Mouse (Mus musculus): ENCODE measurements at regions not wholly inside any gene's neighbourhood (a gene's known extent, or its start where the extent isn't known, plus 50 kb on each side); places are given as distances from the start of the nearest gene placed in this dataset.

DNA sequence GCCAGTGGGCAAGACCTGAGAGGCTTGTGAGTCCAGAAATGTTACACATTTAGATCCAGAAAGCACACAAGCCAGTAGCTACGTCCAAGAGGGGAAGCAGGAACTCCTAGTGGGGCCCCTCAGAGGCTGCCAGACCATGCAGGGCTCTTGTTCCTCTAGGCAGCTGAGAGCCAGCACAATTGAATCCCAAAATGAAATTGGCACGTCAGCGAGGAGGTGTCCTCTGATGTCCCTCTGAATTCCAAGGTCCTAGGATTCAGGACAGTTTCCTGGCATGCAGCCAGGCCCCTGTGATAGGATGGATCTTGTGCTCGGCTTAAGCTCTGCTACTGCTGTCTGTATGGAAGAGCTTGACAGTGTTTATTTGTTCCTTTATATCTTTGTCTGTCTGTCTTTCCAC, 90.4 kb upstream of the N6amt1 start:
- Histone ChIP-seq H3K9me3 (ENCODE audit: control insufficient read depth, low read length) (no peaks in the 10 kb centered on the region), H3K4me1 (replicated peaks; ENCODE audit: control insufficient read depth, insufficient read depth, low read length) (0 out of 2 replicates have a peak, but pooled peaks cover 2% of the 10 kb centered on the region), H3K4me2 (ENCODE audit: low read length) (no peak overlapping the region), H3K27ac (ENCODE audit: low read depth) (no peak overlapping the region), H3K9ac (ENCODE audit: low read length) (no peak overlapping the region), H3K27me3 (replicated peaks; ENCODE audit: control insufficient read depth, insufficient read depth, low read length) (no peaks in the 10 kb centered on the region), H3K36me3 (ENCODE audit: control insufficient read depth, insufficient read depth, low read length) (no peaks in the 10 kb centered on the region), H3K4me3 (ENCODE audit: low read depth, low read length) (no peak overlapping the region)
- ATAC-seq (replicated peaks; ENCODE audit: low FRiP score, low TSS enrichment, low read depth) (no peak), DNase-seq (ENCODE audit: low spot score) (no peak)
- WGBS, result 35% methylated on average over 4 of the region's 4 CpGs

- no peaks in the 10 kb centered on the region for H3K27me3 ChIP-seq (replicated peaks; ENCODE audit: control insufficient read depth, insufficient read depth, low read length)
- no peak overlapping the region for H3K4me3 ChIP-seq (ENCODE audit: low read depth, low read length)
- 0 out of 2 replicates have a peak, but pooled peaks cover 2% of the 10 kb centered on the region for H3K4me1 ChIP-seq (replicated peaks; ENCODE audit: control insufficient read depth, insufficient read depth, low read length)
- H3K4me2 ChIP-seq (ENCODE audit: low read length), result no peak overlapping the region
- no peak overlapping the region for H3K27ac ChIP-seq (ENCODE audit: low read depth)
- no peaks in the 10 kb centered on the region for H3K36me3 ChIP-seq (ENCODE audit: control insufficient read depth, insufficient read depth, low read length)
- H3K9me3 ChIP-seq (ENCODE audit: control insufficient read depth, low read length), result no peaks in the 10 kb centered on the region
- ATAC-seq (replicated peaks; ENCODE audit: low FRiP score, low TSS enrichment, low read depth) (no peak), DNase-seq (ENCODE audit: low spot score) (no peak)
- WGBS, result 84% methylated on average over 8 of the region's 8 CpGs
- no peak overlapping the region for H3K9ac ChIP-seq (ENCODE audit: low read length)
These were observed 90.9 kb upstream of the N6amt1 start for GRCm38 (mm10) chr16:87263041-87263440.

DNA sequence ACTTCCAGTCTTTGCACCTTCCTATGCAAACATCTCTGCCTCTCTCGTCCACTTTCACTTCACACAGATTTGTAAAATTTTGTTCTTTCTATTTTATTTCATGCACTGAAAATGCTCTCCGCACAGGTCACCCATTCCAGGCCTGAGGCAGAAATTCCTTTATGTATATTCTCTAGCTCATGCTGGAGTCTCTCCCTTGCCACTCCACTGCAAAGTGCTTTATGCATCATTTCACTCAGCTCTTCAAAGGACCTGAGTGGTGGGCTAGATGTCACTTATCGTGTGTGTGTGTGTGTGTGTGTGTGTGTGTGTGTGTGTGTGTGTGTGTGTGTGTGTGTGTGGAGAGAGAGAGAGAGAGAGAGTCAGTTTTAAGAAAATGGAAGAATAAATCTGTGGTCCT, 91.5 kb upstream of the N6amt1 start:
- Histone ChIP-seq H3K9ac (ENCODE audit: low read length) (no peak overlapping the region), H3K9me3 (ENCODE audit: control insufficient read depth, low read length) (no peaks in the 10 kb centered on the region), H3K27ac (ENCODE audit: low read depth) (no peak overlapping the region), H3K4me1 (replicated peaks; ENCODE audit: control insufficient read depth, insufficient read depth, low read length) (0 out of 2 replicates have a peak, but pooled peaks cover 2% of the 10 kb centered on the region), H3K36me3 (ENCODE audit: control insufficient read depth, insufficient read depth, low read length) (no peaks in the 10 kb centered on the region), H3K4me2 (ENCODE audit: low read length) (no peak overlapping the region), H3K27me3 (replicated peaks; ENCODE audit: control insufficient read depth, insufficient read depth, low read length) (no peaks in the 10 kb centered on the region), H3K4me3 (ENCODE audit: low read depth, low read length) (no peak overlapping the region)
- DNase-seq (ENCODE audit: low spot score) (no peak), ATAC-seq (replicated peaks; ENCODE audit: low FRiP score, low TSS enrichment, low read depth) (no peak)
- WGBS, result 83% methylated on average over 3 of the region's 3 CpGs

DNA sequence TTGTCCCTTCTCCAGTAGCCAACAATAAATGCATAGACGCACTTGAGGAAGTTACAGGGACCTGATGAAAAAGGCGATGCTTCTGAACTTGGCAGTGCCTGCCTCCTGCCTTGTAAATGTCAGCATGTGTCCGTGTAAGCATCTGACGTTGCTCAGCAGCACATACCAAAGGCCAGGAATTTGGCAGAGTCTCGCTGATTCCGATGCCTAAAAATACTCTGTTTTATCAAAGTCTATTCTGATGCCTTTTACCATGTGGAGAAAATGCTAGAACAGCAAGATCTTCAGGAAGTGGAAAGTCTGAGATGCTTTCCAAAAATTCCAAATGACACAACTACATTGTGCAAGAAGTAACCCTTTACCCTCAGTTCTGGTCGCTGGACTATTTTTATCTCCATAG, 92.5 kb upstream of the N6amt1 start:
- WGBS, result 44% methylated on average over 7 of the region's 7 CpGs
- H3K36me3 ChIP-seq (ENCODE audit: control insufficient read depth, insufficient read depth, low read length), result no peaks in the 10 kb centered on the region
- H3K9me3 ChIP-seq (ENCODE audit: control insufficient read depth, low read length), result no peaks in the 10 kb centered on the region
- H3K27me3 ChIP-seq (replicated peaks; ENCODE audit: control insufficient read depth, insufficient read depth, low read length), result no peaks in the 10 kb centered on the region
- DNase-seq (ENCODE audit: low spot score) (no peak), ATAC-seq (replicated peaks; ENCODE audit: low FRiP score, low TSS enrichment, low read depth) (no peak)
- H3K9ac ChIP-seq (ENCODE audit: low read length), result no peak overlapping the region
- no peak overlapping the region for H3K4me2 ChIP-seq (ENCODE audit: low read length)
- H3K4me1 ChIP-seq (replicated peaks; ENCODE audit: control insufficient read depth, insufficient read depth, low read length), result 0 out of 2 replicates have a peak, but pooled peaks cover 2% of the 10 kb centered on the region
- H3K4me3 ChIP-seq (ENCODE audit: low read depth, low read length), result no peak overlapping the region
- H3K27ac ChIP-seq (ENCODE audit: low read depth), result 0 out of 2 replicates have a peak overlapping the region, but pooled peaks have one; percentile 20

DNA sequence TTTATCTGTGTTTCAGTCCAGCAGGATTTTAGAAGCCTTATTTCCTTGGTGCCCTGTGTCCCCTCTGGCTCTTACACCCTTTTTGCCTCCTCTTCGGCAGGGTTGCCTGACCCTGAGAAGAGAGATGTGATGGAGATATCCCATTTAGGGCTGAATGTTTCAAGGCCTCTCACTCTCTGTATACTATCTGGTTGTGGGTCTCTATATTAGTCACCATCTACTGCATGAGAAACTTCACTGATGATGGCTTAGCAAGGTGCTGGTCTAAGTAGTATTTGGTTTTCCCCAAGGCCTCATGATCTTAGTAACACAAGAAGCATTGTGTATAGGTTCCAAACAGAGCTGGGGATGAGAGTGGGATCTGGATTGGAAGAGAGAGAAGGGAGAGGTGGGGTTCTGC, 99.2 kb upstream of the N6amt1 start:
- H3K4me3 ChIP-seq (ENCODE audit: low read depth, low read length), result no peak overlapping the region
- no peak overlapping the region for H3K4me2 ChIP-seq (ENCODE audit: low read length)
- H3K9me3 ChIP-seq (ENCODE audit: control insufficient read depth, low read length), result no peaks in the 10 kb centered on the region
- 100% methylated on average over 1 of the region's 1 CpGs for WGBS
- no peak overlapping the region for H3K9ac ChIP-seq (ENCODE audit: low read length)
- no peaks in the 10 kb centered on the region for H3K27me3 ChIP-seq (replicated peaks; ENCODE audit: control insufficient read depth, insufficient read depth, low read length)
- no peak for ATAC-seq (replicated peaks; ENCODE audit: low FRiP score, low TSS enrichment, low read depth)
- no peak for DNase-seq (ENCODE audit: low spot score)
- no peaks in the 10 kb centered on the region for H3K36me3 ChIP-seq (ENCODE audit: control insufficient read depth, insufficient read depth, low read length)
- H3K4me1 ChIP-seq (replicated peaks; ENCODE audit: control insufficient read depth, insufficient read depth, low read length), result no peaks in the 10 kb centered on the region
- no peak overlapping the region for H3K27ac ChIP-seq (ENCODE audit: low read depth)

DNA sequence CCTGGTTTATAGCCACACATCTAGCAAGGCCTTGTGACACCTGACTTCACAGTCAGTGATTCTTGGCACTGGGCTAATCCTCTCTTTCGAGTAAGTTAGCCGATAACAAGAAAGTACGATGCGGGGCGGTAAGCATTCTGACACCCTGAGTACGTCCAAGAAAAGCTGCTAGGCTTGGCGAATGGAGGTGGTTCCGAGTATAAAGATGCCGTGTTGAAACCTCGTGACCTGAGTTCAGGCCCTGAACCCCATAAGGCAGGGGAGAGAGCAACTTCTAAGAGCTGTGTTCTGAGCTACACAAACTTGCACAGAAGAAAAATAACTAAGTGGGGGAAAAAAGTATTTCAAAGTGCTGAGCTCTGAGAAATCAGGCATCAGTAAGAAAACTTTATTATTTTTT, 103.5 kb upstream of the N6amt1 start:
- 78% methylated on average over 10 of the region's 10 CpGs for WGBS
- no peak overlapping the region for H3K9ac ChIP-seq (ENCODE audit: low read length)
- no peaks in the 10 kb centered on the region for H3K9me3 ChIP-seq (ENCODE audit: control insufficient read depth, low read length)
- H3K27ac ChIP-seq (ENCODE audit: low read depth), result no peak overlapping the region
- no peak for ATAC-seq (replicated peaks; ENCODE audit: low FRiP score, low TSS enrichment, low read depth)
- H3K4me3 ChIP-seq (ENCODE audit: low read depth, low read length), result no peak overlapping the region
- H3K4me2 ChIP-seq (ENCODE audit: low read length), result no peak overlapping the region
- H3K4me1 ChIP-seq (replicated peaks; ENCODE audit: control insufficient read depth, insufficient read depth, low read length), result no peaks in the 10 kb centered on the region
- no peaks in the 10 kb centered on the region for H3K36me3 ChIP-seq (ENCODE audit: control insufficient read depth, insufficient read depth, low read length)
- DNase-seq (ENCODE audit: low spot score), result no peak
- H3K27me3 ChIP-seq (replicated peaks; ENCODE audit: control insufficient read depth, insufficient read depth, low read length), result no peaks in the 10 kb centered on the region

DNA sequence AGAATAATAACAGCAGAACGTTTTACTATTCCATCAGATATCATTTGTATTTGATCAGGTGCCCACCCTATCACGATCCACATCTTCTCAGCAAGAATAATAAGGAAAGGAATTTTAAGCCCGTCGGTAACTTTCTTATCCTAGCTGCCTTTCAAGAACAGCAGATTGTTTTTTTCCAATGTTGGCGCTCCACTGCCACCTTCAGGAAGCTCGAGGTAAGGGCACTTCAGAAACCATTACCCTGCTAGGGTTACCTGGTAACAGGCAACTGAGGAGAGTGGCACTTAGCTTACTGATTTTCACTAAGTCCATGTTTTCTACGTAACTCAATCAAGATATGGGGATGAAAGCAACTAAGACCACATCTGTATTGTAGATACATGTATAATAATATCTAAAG, 104.1 kb upstream of the N6amt1 start:
- 35% methylated on average over 7 of the region's 7 CpGs for WGBS
- Histone ChIP-seq H3K4me3 (ENCODE audit: low read depth, low read length) (no peak overlapping the region), H3K36me3 (ENCODE audit: control insufficient read depth, insufficient read depth, low read length) (no peaks in the 10 kb centered on the region), H3K4me2 (ENCODE audit: low read length) (no peak overlapping the region), H3K9ac (ENCODE audit: low read length) (no peak overlapping the region), H3K4me1 (replicated peaks; ENCODE audit: control insufficient read depth, insufficient read depth, low read length) (no peaks in the 10 kb centered on the region), H3K27ac (ENCODE audit: low read depth) (no peak overlapping the region), H3K27me3 (replicated peaks; ENCODE audit: control insufficient read depth, insufficient read depth, low read length) (no peaks in the 10 kb centered on the region), H3K9me3 (ENCODE audit: control insufficient read depth, low read length) (no peaks in the 10 kb centered on the region)
- ATAC-seq (replicated peaks; ENCODE audit: low FRiP score, low TSS enrichment, low read depth), result no peak
- DNase-seq (ENCODE audit: low spot score), result no peak

GRCm38 (mm10) chr16:87248501-87249030, 105.4 kb upstream of the N6amt1 start:
- 50% methylated on average over 6 of the region's 6 CpGs for WGBS
- Histone ChIP-seq H3K9me3 (ENCODE audit: control insufficient read depth, low read length) (no peaks in the 10 kb centered on the region), H3K36me3 (ENCODE audit: control insufficient read depth, insufficient read depth, low read length) (no peaks in the 10 kb centered on the region), H3K4me1 (replicated peaks; ENCODE audit: control insufficient read depth, insufficient read depth, low read length) (no peaks in the 10 kb centered on the region), H3K27me3 (replicated peaks; ENCODE audit: control insufficient read depth, insufficient read depth, low read length) (no peaks in the 10 kb centered on the region), H3K27ac (ENCODE audit: low read depth) (no peak overlapping the region), H3K4me3 (ENCODE audit: low read depth, low read length) (no peak overlapping the region), H3K4me2 (ENCODE audit: low read length) (no peak overlapping the region), H3K9ac (ENCODE audit: low read length) (no peak overlapping the region)
- no peak for ATAC-seq (replicated peaks; ENCODE audit: low FRiP score, low TSS enrichment, low read depth)
- DNase-seq (ENCODE audit: low spot score), result peak; percentile 81

Measured in intestine, embryonic 14.5 days (tissue).